Mouse (Mus musculus): ENCODE measurements around the gene Rnf168. TPM values are rescaled to one million over a fixed set of nuclear protein-coding genes. Genes with fewer than 3 reads are reported as not detected.
A peak's percentile ranks its signal among the peaks of the same experiment; 100 is the strongest.

Rnf168 gene
- total and polyA plus RNA-seq, 2 experiments from 2014 or later: 14.8 to 19.1 TPM

- H3K4me3 ChIP-seq (ENCODE audit: low read depth, low read length): no peak overlapping the region
- H3K27ac ChIP-seq (ENCODE audit: low read depth): no peak overlapping the region
- H3K9ac ChIP-seq (replicated peaks; ENCODE audit: low read depth, low read length): no peak overlapping the region
- no peaks in the 10 kb centered on the region for H3K36me3 ChIP-seq (replicated peaks; ENCODE audit: control insufficient read depth, insufficient read depth, low read length)
- H3K9me3 ChIP-seq (replicated peaks; ENCODE audit: control insufficient read depth, low read length): no peaks in the 10 kb centered on the region
- no peak overlapping the region for H3K4me2 ChIP-seq (ENCODE audit: low read depth, low read length)
- H3K4me1 ChIP-seq (ENCODE audit: control insufficient read depth, insufficient read depth): no peaks in the 10 kb centered on the region
- 33% methylated on average over 7 of the region's 7 CpGs for WGBS
- TF ChIP-seq EP300 (IDR thresholded peaks at IDR 0.05; ENCODE audit: low read depth): no peak
- DNase-seq (ENCODE audit: low spot score): no peak
- H3K27me3 ChIP-seq (ENCODE audit: control insufficient read depth, insufficient read depth, low read length): no peaks in the 10 kb centered on the region
- no peak for ATAC-seq (ENCODE audit: insufficient read depth, low read depth)
These were observed 46.7 kb downstream of the Rnf168 start for GRCm38 (mm10) chr16:32323953-32324352.

DNA sequence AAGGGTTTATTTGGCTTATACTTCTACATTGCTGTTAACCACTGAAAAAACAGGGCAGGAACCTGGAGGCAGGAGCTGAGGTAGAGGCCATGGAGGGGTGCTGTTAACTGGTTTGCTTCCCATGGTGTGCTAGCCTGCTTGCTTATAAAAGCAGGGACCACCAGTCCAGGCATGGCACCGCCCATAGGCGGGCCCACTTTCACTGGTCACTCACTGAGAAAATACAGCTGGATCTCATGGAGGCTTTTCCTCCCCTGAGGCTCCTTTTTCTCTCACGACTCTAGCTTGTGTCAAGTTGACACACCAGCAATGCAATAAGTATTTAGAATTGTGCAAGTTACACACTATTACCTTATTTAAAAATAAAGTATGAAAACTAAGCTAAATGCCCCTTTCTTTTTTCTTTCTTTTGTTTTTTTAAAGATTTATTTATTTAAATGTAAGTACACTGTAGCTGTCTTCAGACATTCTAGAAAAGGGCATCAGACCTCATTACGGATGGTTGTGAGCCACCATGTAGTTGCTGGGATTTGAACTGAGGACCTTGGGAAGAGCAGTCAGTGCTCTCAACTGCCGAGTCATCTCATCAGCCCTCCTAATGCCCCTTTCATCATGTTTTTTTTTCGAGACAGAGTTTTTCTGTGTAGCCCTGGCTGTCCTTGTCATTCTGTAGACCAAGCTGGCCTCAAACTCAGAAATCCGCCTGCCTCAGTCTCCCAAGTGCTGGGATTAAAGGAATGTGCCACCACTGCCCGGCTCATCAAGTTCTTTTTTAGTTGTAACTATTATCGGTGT lies 53.8 kb downstream of the Rnf168 start:
- peak overlapping the region; percentile 100 for H3K4me3 ChIP-seq (ENCODE audit: low read depth, low read length)
- no peak for DNase-seq (ENCODE audit: low spot score)
- H3K27ac ChIP-seq (ENCODE audit: low read depth): peak overlapping the region; percentile 65
- no peak overlapping the region for H3K9ac ChIP-seq (replicated peaks; ENCODE audit: low read depth, low read length)
- H3K4me1 ChIP-seq (ENCODE audit: control insufficient read depth, insufficient read depth): peaks cover 10% of the 10 kb centered on the region
- no peak for ATAC-seq (ENCODE audit: insufficient read depth, low read depth)
- H3K4me2 ChIP-seq (ENCODE audit: low read depth, low read length): peak overlapping the region; percentile 60
- H3K27me3 ChIP-seq (ENCODE audit: control insufficient read depth, insufficient read depth, low read length): no peaks in the 10 kb centered on the region
- H3K9me3 ChIP-seq (replicated peaks; ENCODE audit: control insufficient read depth, low read length): no peaks in the 10 kb centered on the region
- H3K36me3 ChIP-seq (replicated peaks; ENCODE audit: control insufficient read depth, insufficient read depth, low read length): no peaks in the 10 kb centered on the region
- TF ChIP-seq CTCF (IDR thresholded peaks at IDR 0.05; ENCODE audit: low read depth): no peak
- TF ChIP-seq EP300 (IDR thresholded peaks at IDR 0.05; ENCODE audit: low read depth): no peak
- 49% methylated on average over 9 of the region's 9 CpGs for WGBS

GRCm38 (mm10) chr16:32332040-32332555 lies 54.8 kb downstream of the Rnf168 start, which contains the start of gene Ubxn7:
Gene Ubxn7, plus strand, starts transcription at chr16:32332257.
- TF ChIP-seq CTCF (IDR thresholded peaks at IDR 0.05; ENCODE audit: low read depth): no peak
- 0 out of 2 replicates have a peak, but pooled peaks have one; percentile 42 for TF ChIP-seq EP300 (IDR thresholded peaks at IDR 0.05; ENCODE audit: low read depth)
- WGBS: under 1% methylated on average over 52 of the region's 52 CpGs
- Histone ChIP-seq H3K36me3 (replicated peaks; ENCODE audit: control insufficient read depth, insufficient read depth, low read length) (no peaks in the 10 kb centered on the region), H3K9me3 (replicated peaks; ENCODE audit: control insufficient read depth, low read length) (no peaks in the 10 kb centered on the region), H3K27ac (ENCODE audit: low read depth) (peak within 1 kb of the TSS; percentile 96), H3K4me3 (ENCODE audit: low read depth, low read length) (peak within 1 kb of the TSS; percentile 100), H3K4me2 (ENCODE audit: low read depth, low read length) (peak within 1 kb of the TSS; percentile 76), H3K27me3 (ENCODE audit: control insufficient read depth, insufficient read depth, low read length) (no peaks in the 10 kb centered on the region), H3K4me1 (ENCODE audit: control insufficient read depth, insufficient read depth) (peaks cover 20% of the 10 kb centered on the region), H3K9ac (replicated peaks; ENCODE audit: low read depth, low read length) (peak within 1 kb of the TSS; percentile 99)
- peak; percentile 96 for DNase-seq (ENCODE audit: low spot score)
- ATAC-seq (ENCODE audit: insufficient read depth, low read depth): peak; percentile 98

GRCm38 (mm10) chr16:32332556-32333511 lies 55.6 kb downstream of the Rnf168 start:
- Histone ChIP-seq H3K27ac (ENCODE audit: low read depth) (peak overlapping the region; percentile 96), H3K9ac (replicated peaks; ENCODE audit: low read depth, low read length) (peak overlapping the region; percentile 99), H3K4me3 (ENCODE audit: low read depth, low read length) (peak overlapping the region; percentile 100), H3K36me3 (replicated peaks; ENCODE audit: control insufficient read depth, insufficient read depth, low read length) (no peaks in the 10 kb centered on the region), H3K4me1 (ENCODE audit: control insufficient read depth, insufficient read depth) (peaks cover 22% of the 10 kb centered on the region), H3K4me2 (ENCODE audit: low read depth, low read length) (peak overlapping the region; percentile 76), H3K27me3 (ENCODE audit: control insufficient read depth, insufficient read depth, low read length) (no peaks in the 10 kb centered on the region), H3K9me3 (replicated peaks; ENCODE audit: control insufficient read depth, low read length) (no peaks in the 10 kb centered on the region)
- ATAC-seq (ENCODE audit: insufficient read depth, low read depth): peak; percentile 53
- WGBS: under 1% methylated on average over 54 of the region's 54 CpGs
- no peak for TF ChIP-seq CTCF (IDR thresholded peaks at IDR 0.05; ENCODE audit: low read depth)
- no peak for TF ChIP-seq EP300 (IDR thresholded peaks at IDR 0.05; ENCODE audit: low read depth)
- DNase-seq (ENCODE audit: low spot score): peak; percentile 76

DNA sequence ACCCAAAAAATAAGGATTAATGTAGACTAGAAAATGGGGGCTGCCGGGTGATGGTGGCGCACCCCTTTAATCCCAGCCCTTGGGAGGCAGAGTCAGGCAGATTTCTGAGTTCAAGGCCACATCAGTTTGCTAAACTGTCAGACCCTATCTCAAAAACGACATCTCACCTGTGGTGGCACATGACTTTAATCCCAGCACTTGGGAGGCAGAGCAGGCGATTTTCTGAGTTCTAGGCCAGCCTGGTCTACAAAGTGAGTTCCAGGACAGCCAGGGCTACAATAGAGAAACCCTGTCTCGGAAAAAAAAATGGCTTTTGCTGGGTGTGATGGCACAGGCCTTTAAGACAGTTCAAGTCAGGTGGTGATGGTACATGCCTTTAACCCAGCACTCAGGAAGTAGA lies 57.9 kb downstream of the Rnf168 start:
- no peak overlapping the region for H3K27ac ChIP-seq (ENCODE audit: low read depth)
- TF ChIP-seq CTCF (IDR thresholded peaks at IDR 0.05; ENCODE audit: low read depth) (no peak), EP300 (IDR thresholded peaks at IDR 0.05; ENCODE audit: low read depth) (no peak)

More for the DNA sequence above, 57.9 kb downstream of the Rnf168 start:
- no peak for DNase-seq (ENCODE audit: low spot score)
- Histone ChIP-seq H3K36me3 (replicated peaks; ENCODE audit: control insufficient read depth, insufficient read depth, low read length) (no peaks in the 10 kb centered on the region), H3K4me2 (ENCODE audit: low read depth, low read length) (no peak overlapping the region), H3K27me3 (ENCODE audit: control insufficient read depth, insufficient read depth, low read length) (no peaks in the 10 kb centered on the region), H3K4me1 (ENCODE audit: control insufficient read depth, insufficient read depth) (peaks cover 22% of the 10 kb centered on the region), H3K9me3 (replicated peaks; ENCODE audit: control insufficient read depth, low read length) (no peaks in the 10 kb centered on the region), H3K9ac (replicated peaks; ENCODE audit: low read depth, low read length) (no peak overlapping the region), H3K4me3 (ENCODE audit: low read depth, low read length) (no peak overlapping the region)
- ATAC-seq (ENCODE audit: insufficient read depth, low read depth): no peak
- 91% methylated on average over 5 of the region's 5 CpGs for WGBS

Data from heart, postnatal 0 days (tissue).